Mouse (Mus musculus): ENCODE data around the gene Robo1.

Gene Robo1

DNA sequence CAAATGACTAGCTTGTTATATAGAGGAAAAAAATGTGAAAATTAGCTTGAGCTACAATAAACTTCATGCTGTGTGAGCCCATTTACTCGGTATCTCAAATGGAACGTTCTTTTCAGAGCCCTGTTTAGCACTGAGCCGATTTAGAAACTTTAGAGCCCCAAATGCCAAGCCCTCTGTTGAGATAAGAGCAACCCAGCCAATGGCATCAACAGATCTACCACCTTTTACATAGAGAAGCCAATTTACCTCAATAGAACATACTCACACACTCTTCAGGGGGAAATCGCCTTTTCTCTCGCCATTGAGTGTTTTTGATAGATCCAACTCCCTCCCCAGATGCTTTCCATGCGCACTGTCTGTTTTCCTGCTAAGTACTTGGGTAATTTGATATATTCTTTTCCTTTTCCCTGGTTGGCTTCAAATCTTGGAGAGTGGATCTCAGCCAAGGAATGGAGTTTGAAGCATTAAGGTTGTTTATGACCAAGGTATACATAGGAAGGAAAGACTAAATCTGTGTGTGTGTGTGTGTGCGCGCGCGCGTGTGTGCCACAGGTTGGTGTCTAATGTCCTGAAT lies 378.5 kb downstream of the Robo1 start:
- no peak for DNase-seq

DNA sequence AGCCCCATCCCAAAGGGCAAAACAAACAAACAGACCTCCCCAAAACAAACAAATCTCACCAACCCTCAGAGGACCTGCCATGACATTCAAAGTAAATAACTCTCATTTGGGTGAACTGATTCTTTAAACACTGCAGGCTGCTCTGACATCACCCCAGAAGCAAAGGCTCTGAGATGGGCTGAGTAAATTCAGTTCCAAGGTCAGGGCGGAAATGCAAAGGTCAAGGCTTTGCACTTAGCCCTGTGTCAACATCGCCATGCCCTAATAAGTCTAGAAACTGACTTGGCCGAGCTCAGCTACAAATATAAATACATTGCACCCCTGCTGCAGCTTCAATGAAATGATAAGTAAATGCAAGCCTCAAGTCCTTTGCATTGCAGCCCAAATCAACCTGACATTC lies 379.5 kb downstream of the Robo1 start:
- no peak for DNase-seq

DNA sequence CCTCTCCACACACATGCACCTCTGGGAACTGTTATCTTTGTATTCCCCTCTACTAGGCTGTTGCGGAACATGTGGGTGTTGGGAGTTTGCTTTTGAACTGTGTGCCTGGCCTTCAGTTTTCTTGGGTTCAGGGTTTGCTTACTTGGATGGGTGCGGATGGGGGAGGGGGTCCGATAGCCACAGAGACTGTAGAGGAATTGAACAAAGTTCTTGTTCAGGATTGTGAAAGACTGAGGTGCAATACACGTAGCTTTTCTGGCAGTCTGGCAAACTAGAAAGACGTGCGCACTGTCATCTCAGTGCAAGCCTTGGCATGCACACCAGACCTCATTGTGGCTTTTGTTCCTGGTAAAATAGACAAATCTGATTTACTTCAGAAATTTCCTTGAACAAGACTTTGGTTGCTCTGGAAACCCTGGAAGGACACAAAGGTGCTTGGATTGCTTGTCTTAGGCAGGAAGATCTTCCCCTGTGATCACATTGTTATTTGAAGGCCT lies 380.1 kb downstream of the Robo1 start:
- no peak for DNase-seq

DNA sequence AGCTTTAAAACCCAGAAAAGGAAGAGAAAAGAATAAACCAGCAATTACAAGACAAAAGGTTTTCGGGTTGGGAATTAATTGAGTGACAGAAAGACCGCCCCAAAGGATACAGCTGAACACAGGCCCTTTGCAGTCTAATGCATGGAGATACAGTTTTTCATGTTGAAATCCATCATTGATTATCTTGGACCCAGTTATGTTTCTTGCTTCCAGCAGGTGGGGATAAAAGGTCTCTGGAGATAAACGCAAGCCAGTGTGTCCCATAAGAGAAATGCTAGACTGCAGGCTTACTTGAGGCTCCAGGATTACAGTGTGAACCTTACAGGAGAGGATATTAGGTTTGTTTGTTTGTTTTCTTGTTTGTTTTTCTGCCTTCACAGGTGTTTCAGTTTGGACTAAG lies 383.8 kb downstream of the Robo1 start:
- DNase-seq: no peak

DNA sequence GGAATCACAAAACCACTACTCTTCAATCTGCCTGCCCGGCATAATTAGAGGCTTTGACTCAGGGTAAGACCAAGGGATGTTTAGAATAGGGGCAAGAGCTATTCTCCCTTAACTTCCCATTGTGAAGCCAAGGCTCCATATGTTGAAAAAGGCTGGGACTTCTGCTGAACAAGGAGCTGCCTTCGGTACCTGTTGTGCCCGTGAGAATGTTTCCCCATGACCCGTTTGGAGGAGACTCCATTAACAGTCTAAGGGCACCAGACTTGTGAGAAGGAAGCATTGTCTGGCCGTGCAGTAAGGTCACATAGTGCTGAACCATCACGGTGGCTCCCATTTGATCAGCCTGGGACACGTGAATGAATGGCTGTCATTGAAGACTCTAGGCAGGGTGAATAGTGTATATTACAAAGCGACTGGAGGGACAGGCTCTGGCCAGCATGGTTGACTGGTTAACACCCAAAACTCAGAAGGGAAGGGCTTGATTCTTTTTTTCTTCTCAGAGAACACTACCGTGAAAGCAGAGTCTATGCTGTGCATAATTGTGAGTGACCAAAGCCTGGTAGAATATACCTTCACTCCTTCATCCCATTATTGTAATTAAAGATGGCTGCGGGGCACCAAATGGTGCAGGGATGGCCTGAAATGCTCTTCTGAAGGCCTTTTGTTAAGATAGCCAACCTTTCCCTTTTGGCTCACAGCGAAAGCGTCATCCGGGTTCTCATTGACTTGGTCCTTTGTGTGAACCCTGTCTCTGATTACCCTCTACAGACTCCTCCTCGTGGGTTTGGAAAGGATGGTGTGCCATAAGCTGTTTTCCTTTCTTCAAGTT lies 385.6 kb downstream of the Robo1 start:
- no peak for DNase-seq

DNA sequence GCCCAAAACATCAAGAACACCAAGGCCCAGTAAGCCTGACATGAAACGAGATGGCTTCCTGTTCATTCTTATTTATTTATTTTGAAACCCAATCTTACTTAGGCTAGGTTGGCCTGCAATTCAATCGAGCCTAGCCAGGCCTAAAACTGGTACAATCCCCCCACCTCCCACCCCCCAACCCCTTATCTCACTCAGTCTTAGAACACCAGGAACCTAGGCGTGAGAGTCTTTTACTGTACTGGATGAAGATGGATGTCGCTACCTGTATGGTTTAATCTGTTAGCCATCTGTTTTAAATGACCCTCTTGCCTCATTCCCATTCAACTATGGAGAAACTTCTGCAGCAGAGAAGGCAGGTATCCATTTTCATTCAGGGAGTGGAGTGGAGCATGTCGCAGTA lies 386.7 kb downstream of the Robo1 start:
- DNase-seq: no peak

DNA sequence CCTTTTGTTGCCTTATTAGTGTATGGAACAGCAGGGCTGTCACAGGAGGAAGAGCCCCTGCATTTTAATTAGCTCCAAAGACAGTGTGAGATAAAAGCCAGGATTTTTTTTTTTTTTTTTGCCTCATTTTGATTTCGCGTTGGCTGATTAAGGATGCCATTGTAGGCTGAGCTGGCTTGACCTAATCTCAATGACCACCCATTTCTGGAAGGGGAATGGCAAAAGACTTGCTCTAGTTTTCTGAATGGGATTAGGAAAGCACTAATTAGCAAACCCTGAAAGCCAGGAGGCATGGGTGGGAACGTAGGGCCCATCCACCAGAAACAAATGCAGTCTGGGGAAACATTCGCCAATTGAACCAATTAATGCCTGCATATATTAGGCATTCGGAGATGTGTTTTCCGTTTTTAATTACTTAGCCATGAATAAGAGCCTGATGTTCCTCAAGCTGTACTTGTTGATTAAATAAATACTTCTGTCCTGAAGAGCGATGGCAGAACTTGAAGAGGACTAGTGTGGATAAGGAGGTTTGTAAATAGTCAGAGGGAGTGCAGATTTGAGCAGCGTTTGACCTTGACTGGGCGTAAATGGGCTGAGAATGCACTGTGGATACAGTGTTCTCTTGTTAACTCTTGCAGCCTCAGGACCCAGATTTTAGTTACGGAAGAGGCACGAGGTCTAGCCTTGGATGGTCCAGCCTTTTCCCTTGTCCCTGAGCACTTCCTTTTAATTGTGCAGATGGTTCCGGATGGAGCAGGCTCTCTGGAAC lies 391.3 kb downstream of the Robo1 start:
- no peak for DNase-seq

DNA sequence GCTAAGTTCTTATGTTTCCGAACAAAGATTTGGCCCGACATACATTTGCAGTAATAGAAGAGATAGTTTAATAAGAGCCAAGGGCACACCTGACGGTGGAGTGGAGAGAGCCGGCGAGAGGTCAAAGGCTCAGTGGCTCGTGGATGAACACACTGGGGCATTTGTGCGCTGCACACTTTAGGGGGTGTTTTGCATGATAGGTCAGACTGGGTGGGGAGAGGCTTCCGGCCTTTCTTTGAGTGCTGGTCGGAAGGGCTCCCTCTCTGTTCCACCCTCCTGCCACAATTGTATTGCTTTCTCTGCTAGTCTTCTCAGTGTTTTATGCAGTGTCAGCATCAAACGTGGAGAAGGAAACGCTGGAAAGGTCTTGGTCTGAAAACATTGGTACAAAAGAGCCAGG lies 392.2 kb downstream of the Robo1 start:
- no peak for DNase-seq

DNA sequence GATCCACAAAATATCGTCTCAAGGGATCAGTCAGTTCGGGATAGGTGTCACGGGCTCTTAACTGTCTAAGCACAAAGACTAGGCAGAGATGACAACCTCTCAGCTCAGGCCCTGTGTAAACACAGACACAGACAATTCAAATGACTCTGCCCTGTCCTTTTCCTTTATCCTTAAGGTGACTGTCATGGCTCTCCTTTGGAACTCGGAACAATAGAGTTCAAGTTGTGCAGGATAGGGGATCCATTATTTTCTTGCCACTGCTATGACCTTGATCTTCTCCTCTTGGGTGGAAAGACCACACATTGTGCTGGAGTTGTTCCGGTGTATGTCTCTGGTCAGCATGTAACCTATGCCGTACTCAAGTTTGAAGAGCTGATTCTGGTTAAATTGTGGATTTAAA lies 395.4 kb downstream of the Robo1 start:
- DNase-seq: no peak

DNA sequence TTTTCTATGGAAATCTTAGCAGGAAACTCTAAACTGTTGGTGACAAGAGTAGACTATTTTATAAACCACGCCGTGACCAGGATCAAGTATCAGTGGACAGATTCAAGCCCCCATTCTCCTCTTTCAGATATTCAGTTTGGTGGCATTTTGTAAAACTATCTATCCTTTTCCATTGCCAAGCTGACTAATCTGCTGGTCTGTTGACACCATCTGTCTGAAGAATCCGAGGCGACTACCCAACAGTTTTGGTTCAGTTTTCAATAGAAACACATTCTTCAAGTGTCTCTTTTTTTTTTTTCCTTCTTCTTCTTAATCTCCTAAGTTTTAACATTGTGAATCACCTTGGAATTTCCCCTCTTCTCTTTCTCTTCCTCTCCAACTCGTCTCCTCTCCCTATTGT lies 397.7 kb downstream of the Robo1 start:
- no peak for DNase-seq

DNA sequence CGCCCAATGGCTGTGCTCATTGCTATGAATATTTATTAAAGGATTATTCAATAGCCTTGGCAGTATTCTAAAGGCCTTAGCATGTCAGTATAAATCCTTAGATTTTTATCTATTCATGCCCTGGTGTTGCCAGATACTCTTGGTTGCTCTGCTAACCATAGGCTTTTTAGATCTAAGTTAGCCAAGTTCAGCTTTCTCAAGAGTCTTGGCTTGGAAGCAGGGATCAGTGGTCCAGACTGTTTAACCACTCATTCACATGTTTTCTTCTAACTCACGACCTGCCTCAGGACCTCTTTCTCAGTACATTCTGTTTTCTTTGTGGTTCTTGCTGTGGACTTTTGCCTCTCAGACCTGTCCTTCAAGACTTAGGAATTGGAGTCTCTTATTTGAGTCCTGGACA lies 400.4 kb downstream of the Robo1 start:
- DNase-seq: no peak

DNA sequence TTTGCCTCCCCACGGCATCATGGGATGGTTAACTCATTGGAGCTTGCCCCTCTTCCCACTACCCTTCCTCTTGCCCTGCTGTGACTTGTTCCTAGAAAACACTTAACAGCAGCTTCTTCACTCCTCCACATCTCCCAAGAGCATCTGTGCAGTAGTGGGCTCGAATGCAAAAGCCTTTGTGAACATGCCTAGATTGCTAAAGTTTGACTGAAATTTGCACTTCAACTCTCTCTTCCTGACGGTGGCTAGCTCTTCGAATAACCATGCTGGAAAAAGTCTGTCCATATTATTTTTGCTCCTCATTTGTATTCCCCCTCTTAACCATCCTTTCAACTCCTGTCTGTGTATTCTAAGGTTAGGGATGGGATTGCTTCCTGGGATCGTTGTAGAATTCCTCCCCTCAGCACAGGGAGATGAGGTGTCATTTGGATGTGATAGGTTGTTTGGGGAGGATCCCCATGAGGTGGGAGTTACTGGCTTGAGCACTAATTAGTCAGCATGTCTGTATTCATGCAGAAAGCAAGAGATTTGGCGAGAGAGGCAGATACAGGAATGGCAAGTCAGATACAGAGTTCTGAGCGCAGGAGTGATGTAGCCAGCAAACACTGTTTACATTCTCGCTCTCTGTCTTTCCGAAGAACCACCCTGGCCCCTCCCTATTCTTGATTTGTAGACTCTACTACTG lies 409.2 kb downstream of the Robo1 start:
- DNase-seq: no peak

DNA sequence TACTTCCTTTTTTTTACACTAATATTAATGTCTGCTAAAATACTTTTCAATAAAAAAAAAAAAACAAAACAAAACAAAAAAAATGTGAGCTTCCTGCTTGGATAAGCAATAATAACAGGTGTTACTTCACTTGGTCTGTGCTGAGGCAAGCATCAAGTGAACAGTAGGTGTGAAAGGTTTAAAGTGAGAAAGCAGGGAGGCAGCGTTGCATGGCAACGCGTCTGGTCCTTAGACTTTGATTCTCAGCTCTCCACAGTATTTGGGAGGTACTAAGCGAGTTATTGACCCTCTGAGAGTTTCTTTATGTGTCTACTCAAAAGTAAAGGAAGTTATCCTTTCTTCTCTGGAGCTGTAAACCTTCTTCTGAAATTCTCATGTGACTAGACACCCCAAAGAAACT lies 411.0 kb downstream of the Robo1 start:
- DNase-seq: no peak

DNA sequence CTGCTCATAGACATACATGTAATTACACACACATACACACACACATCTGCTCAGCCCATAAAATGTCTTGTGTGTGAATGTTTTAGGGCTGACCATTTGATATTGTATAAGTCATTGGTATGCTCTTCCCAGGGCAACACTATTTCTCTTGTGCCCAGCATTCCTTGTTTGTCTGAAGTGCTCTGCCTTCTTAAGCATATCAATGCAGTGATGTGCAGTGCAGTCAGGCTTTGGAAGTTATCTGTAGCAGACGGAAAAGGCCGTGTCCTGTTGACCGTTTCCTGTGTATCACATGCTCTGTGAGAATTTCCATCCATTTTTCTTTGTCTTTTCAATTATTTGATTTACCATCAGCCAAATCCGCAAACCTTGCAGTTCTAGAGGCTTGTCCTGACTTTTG lies 412.9 kb downstream of the Robo1 start:
- DNase-seq: no peak

DNA sequence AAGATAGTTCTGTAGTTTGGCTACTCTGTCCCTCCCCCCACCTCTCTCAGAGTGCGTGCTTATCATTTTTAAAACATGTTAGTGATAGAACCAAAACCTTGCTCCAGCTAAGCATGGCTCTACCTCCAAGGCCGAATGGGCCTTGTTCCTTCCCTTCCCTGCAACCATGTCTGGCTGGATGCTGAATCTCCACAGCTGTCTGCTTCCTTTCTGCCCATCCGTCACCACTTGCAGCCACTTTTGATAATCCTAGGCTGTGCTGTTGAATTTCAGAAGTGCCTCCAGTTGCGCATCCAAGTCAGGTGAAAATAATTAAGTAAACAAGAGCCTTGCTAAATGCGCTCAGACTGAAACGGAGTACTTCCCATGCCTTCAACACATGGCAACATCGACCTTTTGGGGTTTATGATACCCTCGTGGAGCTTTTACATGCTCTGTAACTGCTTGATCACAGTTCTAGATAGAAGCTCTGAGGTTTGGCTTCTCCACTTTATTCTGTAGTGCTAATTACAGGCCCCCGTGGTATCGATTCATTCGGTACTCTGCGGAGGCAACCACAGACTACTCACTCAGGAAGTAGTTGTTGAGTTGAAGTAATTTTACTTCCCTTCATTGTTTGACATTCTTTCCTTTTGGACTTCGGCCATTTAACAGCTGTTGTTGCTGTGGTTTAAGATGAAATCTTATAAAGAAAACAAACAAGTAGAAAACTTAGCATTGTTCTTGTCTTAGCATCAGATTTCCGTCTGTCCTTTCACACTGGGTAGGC lies 413.8 kb downstream of the Robo1 start:
- no peak for DNase-seq

DNA sequence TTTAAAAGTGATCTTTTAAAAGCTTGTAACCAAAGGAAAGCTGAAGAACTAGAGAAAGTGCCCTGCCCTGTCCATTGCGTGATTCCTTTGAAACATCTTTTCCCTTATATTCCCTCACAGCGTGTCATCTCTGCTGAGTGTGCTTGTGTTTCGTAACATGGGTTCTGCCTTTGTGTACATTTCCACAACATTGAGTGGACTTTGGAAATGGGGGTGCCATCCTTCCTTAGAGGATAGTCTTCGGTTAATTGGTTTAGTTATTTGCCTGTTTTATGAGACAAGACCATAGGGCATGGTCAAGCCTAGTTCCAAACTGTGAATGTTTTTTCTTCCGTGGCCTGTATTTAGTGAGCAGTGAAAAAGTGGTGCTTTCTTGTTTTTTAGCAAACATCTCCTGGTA lies 426.1 kb downstream of the Robo1 start:
- no peak for DNase-seq

DNA sequence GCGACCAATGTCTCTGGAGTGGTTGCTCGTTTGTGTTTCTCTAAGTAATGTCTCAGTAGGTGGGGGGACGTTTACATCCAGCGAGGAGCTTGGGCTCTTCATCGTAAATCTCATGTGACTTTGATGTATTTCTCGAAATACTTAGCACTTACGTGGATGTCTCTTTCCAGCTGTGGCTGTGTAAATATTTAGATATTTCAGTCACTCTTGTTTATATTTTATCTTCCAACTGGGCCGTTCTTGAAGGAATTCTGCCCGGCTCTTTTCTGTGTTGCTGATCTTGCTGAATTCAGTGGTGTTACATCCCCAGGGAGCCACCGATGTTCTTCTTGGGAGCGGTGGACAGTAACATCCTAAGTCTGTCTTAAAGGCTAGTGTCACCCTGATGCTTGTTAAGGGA lies 427.1 kb downstream of the Robo1 start:
- DNase-seq: no peak

DNA sequence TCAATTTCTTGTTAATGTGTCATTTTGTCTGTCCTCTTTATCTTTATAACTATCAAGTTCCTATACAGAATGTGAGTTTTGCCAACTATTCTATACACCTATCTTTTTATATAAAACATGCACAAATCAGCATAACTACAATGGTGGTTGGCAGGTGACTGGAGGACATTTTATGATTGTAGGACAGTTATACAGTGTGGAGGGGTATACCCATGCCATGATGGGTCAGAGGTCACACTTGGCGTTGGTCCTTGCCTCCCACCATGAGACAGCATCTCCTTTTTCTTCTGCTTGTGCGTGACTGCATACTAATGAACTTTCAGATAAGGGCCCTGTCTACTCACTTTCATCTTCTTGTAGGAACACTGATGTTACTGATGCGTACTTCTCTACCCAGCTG lies 427.5 kb downstream of the Robo1 start:
- DNase-seq: no peak

DNA sequence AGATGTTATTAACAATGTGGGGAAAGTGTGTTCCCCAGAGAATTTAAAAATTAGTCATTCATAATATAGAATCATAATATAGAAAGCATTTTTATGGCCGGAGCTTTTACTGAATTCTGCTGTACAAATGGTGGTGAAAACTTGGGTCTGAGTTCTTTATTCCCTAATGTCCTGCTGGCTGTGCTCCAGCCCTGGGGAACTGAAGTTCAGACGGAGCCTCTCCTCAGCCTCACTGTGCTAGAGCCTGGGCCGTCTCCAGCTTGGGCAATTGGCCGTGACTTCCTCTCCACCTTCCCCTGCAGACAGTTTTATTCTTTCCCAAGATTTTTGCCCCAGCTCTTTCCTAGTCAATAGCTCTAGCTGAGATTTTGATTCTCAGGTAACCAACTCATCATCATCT lies 429.0 kb downstream of the Robo1 start:
- no peak for DNase-seq

DNA sequence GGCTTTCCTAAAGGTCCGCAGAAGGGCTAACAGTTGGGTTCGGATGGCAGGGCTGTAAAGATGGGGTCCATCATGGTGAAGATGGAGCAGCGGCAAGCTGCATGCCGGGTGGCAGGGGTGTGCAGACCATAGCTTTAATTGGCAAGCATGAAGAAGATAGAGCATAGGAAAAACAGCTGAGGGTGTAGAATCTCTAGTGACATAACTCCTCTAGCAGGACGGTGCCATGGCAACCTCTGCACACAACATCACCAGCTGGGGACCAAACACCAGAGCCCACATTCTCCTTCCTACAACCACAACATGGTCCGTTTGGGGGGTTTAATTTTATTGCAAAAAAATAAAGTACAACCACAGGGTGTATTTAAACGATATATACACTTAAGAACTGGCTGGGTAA lies 432.1 kb downstream of the Robo1 start:
- no peak for DNase-seq

DNA sequence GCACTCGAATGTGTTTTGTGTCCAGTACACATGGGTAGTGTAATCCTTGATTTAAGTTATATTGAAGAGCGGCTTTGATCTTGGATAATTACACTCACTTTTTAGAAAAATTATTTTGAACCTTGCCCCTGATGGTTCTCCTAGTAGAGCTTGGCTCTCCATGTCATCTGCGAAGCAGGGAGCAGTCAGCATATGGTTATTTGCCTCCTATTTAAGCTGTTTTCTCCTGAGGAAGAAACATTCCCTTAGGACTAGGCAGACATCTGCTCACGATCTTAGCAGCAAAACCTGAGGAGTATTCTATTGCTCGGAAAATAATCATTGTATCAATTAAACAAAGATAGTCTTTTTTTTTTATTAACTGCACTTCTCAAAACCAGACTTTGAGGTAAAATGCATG lies 439.6 kb downstream of the Robo1 start:
- DNase-seq: no peak

DNA sequence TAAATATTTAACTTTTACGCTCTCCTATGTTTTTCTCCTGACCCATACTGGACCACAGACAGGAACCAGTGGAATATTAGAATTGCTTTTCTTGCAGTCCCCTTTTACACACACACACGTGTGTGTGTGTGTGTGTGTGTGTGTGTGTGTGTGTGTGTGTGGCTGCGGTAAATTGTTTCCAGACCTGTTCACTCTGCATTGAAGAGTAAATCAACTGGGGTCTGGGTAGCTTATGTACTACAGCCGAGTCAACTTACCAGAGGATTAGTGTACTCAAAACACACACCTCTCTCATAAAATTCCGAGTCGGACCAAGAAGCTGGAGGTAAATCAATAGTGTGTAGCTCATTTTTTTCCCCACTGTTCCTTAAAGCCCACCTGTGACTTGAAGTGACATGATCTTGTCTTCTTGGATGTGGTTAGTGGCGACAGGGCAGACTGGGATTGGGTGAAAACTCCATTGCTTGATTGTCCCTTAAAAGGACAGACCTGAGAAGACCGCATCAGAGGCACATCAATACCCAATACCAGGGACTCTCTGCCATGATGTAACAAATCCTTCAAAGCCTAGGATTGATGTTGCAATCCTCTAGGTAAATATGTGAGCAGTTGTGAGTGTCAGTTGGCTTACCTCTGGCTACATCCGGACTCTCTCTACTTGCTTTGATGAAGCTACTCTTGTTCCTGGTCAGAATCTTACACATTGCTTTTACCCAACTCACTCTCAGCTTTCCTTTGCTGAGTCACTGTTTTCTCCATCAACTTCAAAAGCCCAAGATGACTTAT lies 457.2 kb downstream of the Robo1 start:
- DNase-seq: no peak

Measured in right cerebral cortex, postnatal 14 days (tissue).